Mouse (Mus musculus) limb, embryonic 11.5 days (tissue): Measurements from ENCODE around the gene Rnf115. TPM values are rescaled to one million over a fixed set of nuclear protein-coding genes. Genes with fewer than 3 reads are reported as not detected.
A peak's percentile ranks its signal among the peaks of the same experiment; 100 is the strongest.

Experiments
- ATAC-seq: fragments of 200-750 bp; cut with Nextera tagmentation; 2 replicates; pipeline ENCODE4 v1.8.0; 2017; ENCODE audit warnings: low read depth; ENCODE audit not compliant: insufficient number of reproducible peaks, low FRiP score, low TSS enrichment
- DNase-seq: peaks from one replicate; pipeline ENCODE4 v3.0.0-alpha.2; 2015; ENCODE audit warnings: low spot score
- H3K27ac ChIP-seq: fragments of 300-500 bp; sonication (generic); replicated peaks from 2 replicates; pipeline ENCODE4 v1.5.1; 2014; ENCODE audit warnings: low read depth, mild to moderate bottlenecking, low read length
- H3K27me3 ChIP-seq: fragments of 300-500 bp; sonication (generic); 2 replicates; pipeline ENCODE4 v1.6.1; 2014; ENCODE audit warnings: mild to moderate bottlenecking, low read length, mixed read lengths; ENCODE audit not compliant: control insufficient read depth, insufficient read depth
- H3K36me3 ChIP-seq: fragments of 300-500 bp; sonication (generic); 2 replicates; pipeline ENCODE4 v1.6.1; 2014; ENCODE audit warnings: mild to moderate bottlenecking, low read length, moderate library complexity, mixed read lengths; ENCODE audit not compliant: control insufficient read depth, insufficient read depth
- H3K4me1 ChIP-seq: fragments of 300-500 bp; sonication (generic); 2 replicates; pipeline ENCODE4 v1.6.1; 2014; ENCODE audit warnings: low read length, mixed read lengths; ENCODE audit not compliant: control insufficient read depth, insufficient read depth
- H3K4me2 ChIP-seq: fragments of 300-500 bp; sonication (generic); 2 replicates; pipeline ENCODE4 v1.6.1; 2014; ENCODE audit warnings: low read depth, mild to moderate bottlenecking, moderate library complexity; ENCODE audit not compliant: severe bottlenecking
- H3K4me3 ChIP-seq: fragments of 300-500 bp; sonication (generic); 2 replicates; pipeline ENCODE4 v1.5.1; 2014; ENCODE audit warnings: low read depth, low read length
- H3K9ac ChIP-seq: fragments of 300-500 bp; sonication (generic); 2 replicates; pipeline ENCODE4 v1.6.1; 2014; ENCODE audit warnings: mild to moderate bottlenecking, low read length
- H3K9me3 ChIP-seq: fragments of 300-500 bp; sonication (generic); 2 replicates; pipeline ENCODE4 v1.6.1; 2016; ENCODE audit warnings: low read length; ENCODE audit not compliant: control insufficient read depth
- WGBS: fragments of 180-500 bp; shearing (Covaris S2); extraction: QIAGEN DNeasy Blood & Tissue Kit; methylation state at CpG from one replicate; pipeline ENCODE4 v1.1.7; 2014; 5-methylcytosine and 5-hydroxymethylcytosine counted together
- polyA plus RNA-seq: library from polyadenylated mRNA; unstranded; fragments of >200 nt; fragmentation: Nextera tagmentation; extraction: Ambion mirVana; gene quantifications from 2 replicates; pipeline ENCODE4 v1.2.1, GENCODE M21; 2014

Gene Rnf115
- polyA plus RNA-seq, 1 experiment from 2014 or later, result 70.0 TPM

DNA sequence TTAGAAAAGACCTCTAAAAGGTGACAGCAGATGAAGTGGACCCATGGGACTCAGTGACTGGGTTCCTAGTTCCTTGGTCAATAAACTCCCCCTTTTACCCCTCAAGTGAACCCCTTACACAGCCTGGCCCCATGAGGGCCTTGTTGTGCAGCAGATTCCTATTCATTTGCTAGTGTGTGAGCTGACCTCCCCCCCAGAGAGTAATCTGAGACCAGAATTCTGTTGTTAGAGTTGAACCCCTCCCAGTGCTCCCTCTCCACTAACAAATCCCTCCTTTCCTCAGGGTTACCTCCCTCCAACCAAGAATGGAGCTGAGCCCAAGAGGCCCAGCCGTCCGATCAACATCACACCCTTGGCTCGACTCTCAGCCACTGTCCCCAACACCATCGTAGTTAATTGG lies 26.5 kb upstream of the Rnf115 start:
- H3K9ac ChIP-seq, result no peak overlapping the region
- H3K4me1 ChIP-seq, result peaks cover 5% of the 10 kb centered on the region; the same call in 1 of the 2 replicates
- ATAC-seq, result no peak
- WGBS, result 84% methylated on average over 4 of the region's 4 CpGs
- H3K9me3 ChIP-seq, result no peaks in the 10 kb centered on the region
- H3K36me3 ChIP-seq, result peaks cover 9% of the 10 kb centered on the region
- H3K27ac ChIP-seq, result no peak overlapping the region
- H3K4me3 ChIP-seq, result no peak overlapping the region
- no peak overlapping the region for H3K4me2 ChIP-seq
- no peaks in the 10 kb centered on the region for H3K27me3 ChIP-seq
- no peak for DNase-seq

DNA sequence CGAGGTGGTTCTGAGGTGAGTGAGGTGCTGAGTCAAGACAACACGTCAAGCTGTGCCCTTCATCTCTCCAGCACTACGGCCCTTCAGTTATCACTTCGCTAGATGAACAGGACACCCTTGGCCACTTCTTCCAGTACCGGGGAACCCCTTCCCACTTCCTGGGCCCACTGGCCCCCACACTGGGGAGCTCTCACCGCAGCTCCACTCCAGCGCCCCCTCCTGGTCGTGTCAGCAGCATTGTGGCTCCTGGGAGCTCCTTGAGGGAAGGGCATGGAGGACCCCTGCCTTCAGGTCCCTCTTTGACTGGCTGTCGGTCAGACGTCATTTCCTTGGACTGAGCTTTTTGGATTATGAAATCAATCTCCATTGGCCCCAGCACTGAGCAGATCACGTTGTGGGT lies 22.7 kb upstream of the Rnf115 start:
- DNase-seq (peak; percentile 47), ATAC-seq (no peak)
- H3K36me3 ChIP-seq, result peaks cover 9% of the 10 kb centered on the region
- H3K27me3 ChIP-seq, result no peaks in the 10 kb centered on the region
- 72% methylated on average over 11 of the region's 11 CpGs for whole genome bisulfite sequencing
- H3K4me1 ChIP-seq, result 0 out of 2 replicates have a peak, but pooled peaks cover 2% of the 10 kb centered on the region
- H3K9ac ChIP-seq, result no peak overlapping the region
- no peak overlapping the region for H3K4me2 ChIP-seq
- H3K9me3 ChIP-seq, result no peaks in the 10 kb centered on the region
- no peak overlapping the region for H3K4me3 ChIP-seq
- no peak overlapping the region for H3K27ac ChIP-seq

DNA sequence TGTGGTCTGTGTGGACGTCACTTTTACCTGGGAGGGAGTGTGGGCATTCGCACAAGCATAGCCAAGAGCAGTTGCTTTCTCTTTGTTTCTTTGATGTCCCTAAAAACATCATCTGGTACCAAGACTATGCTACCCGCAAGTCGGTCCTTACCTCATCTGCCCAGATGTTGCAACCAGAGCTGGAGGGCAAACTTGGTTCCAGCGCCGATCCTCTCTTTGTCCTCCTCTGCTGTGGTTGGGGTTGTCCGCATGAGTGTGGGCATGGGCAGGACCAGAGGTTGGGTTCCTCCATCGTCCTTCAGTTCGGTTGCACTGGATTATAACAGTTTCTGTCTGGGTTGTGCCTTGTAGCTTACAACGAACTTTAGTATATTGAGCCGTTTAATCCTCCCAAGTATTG lies 21.2 kb upstream of the Rnf115 start:
- ATAC-seq, result no peak
- no peaks in the 10 kb centered on the region for H3K27me3 ChIP-seq
- 89% methylated on average over 11 of the region's 11 CpGs for WGBS
- no peak for DNase-seq
- no peak overlapping the region for H3K4me2 ChIP-seq
- no peaks in the 10 kb centered on the region for H3K9me3 ChIP-seq
- peaks cover 12% of the 10 kb centered on the region for H3K36me3 ChIP-seq
- H3K9ac ChIP-seq, result no peak overlapping the region
- 0 out of 2 replicates have a peak, but pooled peaks cover 2% of the 10 kb centered on the region for H3K4me1 ChIP-seq
- no peak overlapping the region for H3K27ac ChIP-seq
- no peak overlapping the region for H3K4me3 ChIP-seq

DNA sequence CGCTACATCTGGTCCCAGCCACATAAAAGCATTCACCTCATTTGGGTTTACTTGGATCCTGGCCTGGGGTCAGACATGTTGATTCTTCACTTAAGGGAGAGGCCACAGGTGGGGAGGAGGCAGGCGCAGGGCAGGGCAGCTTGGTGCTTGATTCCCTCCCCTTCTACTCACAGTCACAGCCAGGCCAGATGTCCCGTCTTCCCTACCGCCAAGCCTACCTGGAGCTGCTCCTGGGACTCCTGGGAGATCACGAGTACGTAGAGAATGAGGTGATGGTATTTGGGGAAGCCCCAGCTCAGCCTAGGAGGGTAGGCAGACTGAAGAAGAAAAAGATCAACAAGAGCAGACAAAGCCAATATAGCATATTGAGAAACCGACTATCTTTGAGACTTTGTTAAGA lies 20.5 kb upstream of the Rnf115 start:
- Histone ChIP-seq H3K36me3 (peaks cover 14% of the 10 kb centered on the region), H3K4me1 (0 out of 2 replicates have a peak, but pooled peaks cover 2% of the 10 kb centered on the region), H3K4me2 (no peak overlapping the region), H3K27me3 (no peaks in the 10 kb centered on the region), H3K4me3 (no peak overlapping the region), H3K9me3 (no peaks in the 10 kb centered on the region), H3K27ac (no peak overlapping the region), H3K9ac (no peak overlapping the region)
- DNase-seq (no peak), ATAC-seq (no peak)
- WGBS, result 75% methylated on average over 7 of the region's 7 CpGs

DNA sequence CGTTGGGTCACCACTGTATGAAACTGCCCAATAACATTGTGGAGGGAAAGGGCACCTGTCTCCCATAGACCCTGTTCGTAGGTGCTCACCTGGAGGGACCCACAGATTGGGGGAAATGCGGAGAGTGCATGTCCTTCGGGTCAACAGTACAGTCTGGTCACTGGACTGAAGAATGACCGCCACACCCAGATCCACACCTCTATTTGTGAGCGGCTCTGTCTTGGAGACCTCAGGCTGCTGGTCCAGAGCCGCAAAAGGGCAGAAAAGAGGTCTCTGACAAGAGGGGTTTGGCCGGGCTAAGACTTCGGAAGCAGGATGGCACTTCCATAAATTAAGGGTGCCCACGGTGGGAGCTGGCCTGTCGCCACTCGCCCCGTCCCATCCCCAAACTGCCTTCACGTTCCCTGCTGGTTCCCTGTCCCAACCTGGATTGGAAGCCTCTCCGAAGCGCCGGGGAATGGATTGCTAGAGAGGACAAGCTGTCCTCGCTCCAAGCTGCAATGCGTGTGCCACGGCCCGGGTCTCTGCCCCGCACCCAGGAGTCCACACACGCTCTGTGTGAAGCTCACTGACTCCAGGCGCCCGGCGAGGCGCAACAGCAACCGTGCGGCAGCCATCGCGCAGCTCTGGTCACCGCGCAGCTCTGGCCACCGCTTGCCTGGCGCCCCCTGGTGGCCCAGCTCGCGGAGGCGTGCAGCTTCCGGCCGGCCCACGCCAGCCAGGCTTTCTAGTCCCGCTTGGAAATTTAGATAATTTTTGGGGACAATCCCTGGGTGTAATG lies 19.4 kb upstream of the Rnf115 start, which contains the start of gene Nudt17:
Gene Nudt17 (minus strand): TSS at position 660 of the 781 bp plus-strand sequence.
- no peaks in the 10 kb centered on the region for H3K27me3 ChIP-seq
- peak; percentile 74 for ATAC-seq
- WGBS, result 5% methylated on average over 42 of the region's 42 CpGs
- DNase-seq, result peak; percentile 86
- H3K9ac ChIP-seq, result peak within 1 kb of the TSS; percentile 70
- 0 out of 2 replicates have a peak, but pooled peaks cover 2% of the 10 kb centered on the region for H3K4me1 ChIP-seq
- peak within 1 kb of the TSS; percentile 45 for H3K4me3 ChIP-seq
- H3K27ac ChIP-seq, result no peak within 1 kb of the TSS
- H3K4me2 ChIP-seq, result peak within 1 kb of the TSS; percentile 90
- H3K9me3 ChIP-seq, result no peaks in the 10 kb centered on the region
- peaks cover 13% of the 10 kb centered on the region for H3K36me3 ChIP-seq

DNA sequence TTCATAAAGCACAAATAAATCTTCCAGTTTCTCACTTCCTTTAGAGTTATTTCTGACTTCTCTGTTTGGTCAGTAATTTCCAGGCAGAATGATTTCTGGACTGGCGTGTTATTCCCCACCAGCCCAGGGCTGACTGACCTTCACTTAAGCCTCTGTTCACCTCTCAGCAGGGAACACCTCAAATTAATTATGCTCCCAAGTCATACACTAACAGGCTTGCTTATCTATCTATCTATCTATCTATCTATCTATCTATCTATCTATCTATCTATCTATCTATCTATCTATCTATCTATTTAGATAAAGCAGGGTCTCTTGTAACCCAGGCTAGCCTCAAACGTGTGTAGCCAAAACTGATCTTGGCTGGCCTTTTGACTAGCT lies 18.8 kb upstream of the Rnf115 start:
- WGBS, result 36% methylated on average over 2 of the region's 2 CpGs
- H3K9me3 ChIP-seq, result no peaks in the 10 kb centered on the region
- H3K4me2 ChIP-seq, result no peak overlapping the region
- H3K4me1 ChIP-seq, result 0 out of 2 replicates have a peak, but pooled peaks cover 2% of the 10 kb centered on the region
- H3K4me3 ChIP-seq, result peak overlapping the region; percentile 45
- no peak for DNase-seq
- H3K9ac ChIP-seq, result no peak overlapping the region
- no peak for ATAC-seq
- no peak overlapping the region for H3K27ac ChIP-seq
- H3K36me3 ChIP-seq, result peaks cover 18% of the 10 kb centered on the region
- no peaks in the 10 kb centered on the region for H3K27me3 ChIP-seq

DNA sequence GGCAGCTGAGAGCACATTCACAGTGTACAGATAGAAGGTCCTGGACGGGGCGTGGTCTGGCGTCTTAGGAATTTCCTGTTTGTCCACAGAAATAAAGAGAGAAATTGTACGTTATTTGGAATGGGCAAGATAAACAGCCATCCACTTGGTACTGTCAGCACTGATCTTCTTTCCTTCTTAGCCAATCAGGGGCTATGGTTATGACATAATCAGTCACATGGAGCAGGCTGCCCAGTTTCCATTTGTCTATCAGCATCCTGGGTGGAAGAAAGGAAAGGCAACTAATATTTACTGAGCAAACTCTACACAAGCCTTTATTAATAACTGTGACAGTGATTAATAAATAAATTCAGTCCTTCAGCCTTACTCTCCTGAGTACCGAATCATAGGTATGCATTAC lies 13.2 kb upstream of the Rnf115 start:
- no peak for ATAC-seq
- H3K4me2 ChIP-seq, result no peak overlapping the region
- H3K4me3 ChIP-seq, result no peak overlapping the region
- no peak overlapping the region for H3K9ac ChIP-seq
- H3K27ac ChIP-seq, result no peak overlapping the region
- H3K36me3 ChIP-seq, result peaks cover 13% of the 10 kb centered on the region
- H3K27me3 ChIP-seq, result no peaks in the 10 kb centered on the region
- H3K9me3 ChIP-seq, result no peaks in the 10 kb centered on the region
- WGBS, result 89% methylated on average over 5 of the region's 5 CpGs
- no peak for DNase-seq
- H3K4me1 ChIP-seq, result no peaks in the 10 kb centered on the region

DNA sequence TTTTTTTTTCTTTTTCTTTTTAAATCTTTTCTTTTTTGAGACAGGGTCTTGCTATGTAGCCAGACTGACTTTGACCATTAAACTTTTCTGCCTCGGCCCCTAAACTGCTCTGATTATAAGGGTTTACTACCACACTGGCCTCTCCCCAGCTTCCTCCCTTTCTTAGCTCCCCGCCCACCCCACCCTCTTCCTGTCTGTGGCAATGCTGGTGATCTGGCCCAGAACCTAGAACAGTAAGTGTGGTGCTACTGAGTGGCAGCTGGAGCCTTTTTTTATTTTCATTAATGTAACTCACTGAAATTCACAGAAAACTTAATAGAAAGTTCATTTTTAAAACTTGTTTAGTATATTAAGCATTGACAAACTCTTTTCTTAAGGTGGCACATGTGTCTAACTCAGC lies 11.6 kb upstream of the Rnf115 start:
- Histone ChIP-seq H3K4me1 (no peaks in the 10 kb centered on the region), H3K9me3 (no peaks in the 10 kb centered on the region), H3K4me3 (no peak overlapping the region), H3K36me3 (peaks cover 10% of the 10 kb centered on the region), H3K27ac (no peak overlapping the region), H3K27me3 (no peaks in the 10 kb centered on the region), H3K9ac (no peak overlapping the region), H3K4me2 (no peak overlapping the region)
- DNase-seq (no peak), ATAC-seq (no peak)
- 75% methylated on average over 2 of the region's 2 CpGs for WGBS
